Mouse (Mus musculus): Measurements from ENCODE around the gene Tmcc1. TPM values are rescaled to one million over a fixed set of nuclear protein-coding genes. Genes with fewer than 3 reads are reported as not detected.

Tmcc1 gene
- total and polyA plus RNA-seq, 3 experiments, result 9.1 to 30.6 TPM; not detected in 1

GRCm38 (mm10) chr6:116009426-116009825, 183.9 kb downstream of the Tmcc1 start:
- peak overlapping the region; percentile 27 to 34; a peak in 2 of 4 replicates for H3K4me3 ChIP-seq (ENCODE audit: control insufficient read depth in 1 of 2, insufficient read depth in 1 of 2, low read depth in 2 of 2, low read length in 2 of 2)
- peak overlapping the region; percentile 31; the same call in 1 of the 2 replicates for H3K9ac ChIP-seq (ENCODE audit: control insufficient read depth, low read depth, low read length, poor library complexity, severe bottlenecking)
- H3K36me3 ChIP-seq (ENCODE audit: control insufficient read depth in 1 of 2, insufficient read depth in 2 of 2, low read length in 2 of 2), result peaks cover 0 to 3% of the 10 kb centered on the region in 2 experiments; a peak in 2 of 4 replicates
- H3K27ac ChIP-seq (ENCODE audit: control insufficient read depth, low read depth, low read length), result no peak overlapping the region
- H3K9me3 ChIP-seq (replicated peaks; ENCODE audit: insufficient read depth, low read length), result no peaks in the 10 kb centered on the region
- TF ChIP-seq MAFK (IDR thresholded peaks at IDR 0.05; ENCODE audit: borderline replicate concordance, low read depth, low read length) (no peak), UBTF (IDR thresholded peaks at IDR 0.05; ENCODE audit: borderline replicate concordance, insufficient read depth, low read depth, low read length) (no peak), GATA1 (IDR thresholded peaks at IDR 0.05; ENCODE audit: low read depth, low read length) (no peak), NELFE (IDR thresholded peaks at IDR 0.05; ENCODE audit: low read depth, low read length) (no peak), ZKSCAN1 (IDR thresholded peaks at IDR 0.05; ENCODE audit: low read depth, low read length) (no peak), TCF12 (IDR thresholded peaks at IDR 0.05; ENCODE audit: low read depth, low read length) (no peak), BHLHE40 (IDR thresholded peaks at IDR 0.05; ENCODE audit: borderline replicate concordance, low read depth, low read length) (no peak), CHD1 (IDR thresholded peaks at IDR 0.05; ENCODE audit: low read depth, low read length) (no peak), MAZ (IDR thresholded peaks at IDR 0.05; ENCODE audit: low read depth, low read length) (no peak), MAX (IDR thresholded peaks at IDR 0.05; ENCODE audit: low read length) (no peak), NRF1 (IDR thresholded peaks at IDR 0.05; ENCODE audit: insufficient read depth, low read depth, low read length, poor library complexity, severe bottlenecking) (no peak), USF1 (IDR thresholded peaks at IDR 0.05; ENCODE audit: low read depth, low read length) (no peak), KAT2A (conservative IDR thresholded peaks at IDR 0.05; ENCODE audit: low read depth, low read length) (no peak), POLR2AphosphoS5 (IDR thresholded peaks at IDR 0.05; ENCODE audit: borderline replicate concordance, low read depth, low read length) (no peak), MEF2A (IDR thresholded peaks at IDR 0.05; ENCODE audit: extremely low read depth, insufficient replicate concordance, low read depth, low read length, poor library complexity, severe bottlenecking) (no peak)
- peak; percentile 68 for DNase-seq (ENCODE audit: low read depth, low spot score)
- H3K79me2 ChIP-seq (ENCODE audit: control insufficient read depth, insufficient read depth, low read length, poor library complexity), result no peaks in the 10 kb centered on the region
- 0 out of 4 replicates have a peak, but pooled peaks cover 0 to 10% of the 10 kb centered on the region in 2 experiments for H3K4me1 ChIP-seq (ENCODE audit: control insufficient read depth in 1 of 2, insufficient read depth in 2 of 2, low read length in 2 of 2)
- H3K27me3 ChIP-seq (ENCODE audit: control insufficient read depth in 1 of 2, insufficient read depth in 2 of 2, low read length in 2 of 2), result no peaks in the 10 kb centered on the region

- no peaks in the 10 kb centered on the region for H3K9me3 ChIP-seq (replicated peaks; ENCODE audit: insufficient read depth, low read length)
- DNase-seq (ENCODE audit: low read depth, low spot score), result peak; percentile 65
- H3K4me1 ChIP-seq (ENCODE audit: control insufficient read depth in 1 of 2, insufficient read depth in 2 of 2, low read length in 2 of 2), result 0 out of 4 replicates have a peak, but pooled peaks cover 0 to 4% of the 10 kb centered on the region in 2 experiments
- no peak overlapping the region for H3K9ac ChIP-seq (ENCODE audit: control insufficient read depth, low read depth, low read length, poor library complexity, severe bottlenecking)
- H3K36me3 ChIP-seq (ENCODE audit: control insufficient read depth in 1 of 2, insufficient read depth in 2 of 2, low read length in 2 of 2), result no peaks in the 10 kb centered on the region
- H3K27ac ChIP-seq (ENCODE audit: control insufficient read depth, low read depth, low read length), result no peak overlapping the region
- H3K4me3 ChIP-seq (ENCODE audit: control insufficient read depth in 1 of 2, insufficient read depth in 1 of 2, low read depth in 2 of 2, low read length in 2 of 2), result no peak overlapping the region
- TF ChIP-seq RAD21 (IDR thresholded peaks at IDR 0.05; ENCODE audit: low read depth, low read length) (peak; percentile 80), POLR2AphosphoS5 (IDR thresholded peaks at IDR 0.05; ENCODE audit: borderline replicate concordance, low read depth, low read length) (no peak), MAX (IDR thresholded peaks at IDR 0.05; ENCODE audit: low read length) (no peak), ZC3H11A (IDR thresholded peaks at IDR 0.05; ENCODE audit: low read depth, low read length) (peak; percentile 92), MAZ (IDR thresholded peaks at IDR 0.05; ENCODE audit: low read depth, low read length) (0 out of 2 replicates have a peak, but pooled peaks have one; percentile 39), SMC3 (IDR thresholded peaks at IDR 0.05; ENCODE audit: low read depth, low read length) (peak; percentile 98), ZKSCAN1 (IDR thresholded peaks at IDR 0.05; ENCODE audit: low read depth, low read length) (peak; percentile 92), SIN3A (IDR thresholded peaks at IDR 0.05; ENCODE audit: low read length) (0 out of 2 replicates have a peak, but pooled peaks have one; percentile 37), CTCF (IDR thresholded peaks at IDR 0.05 in 2 of 3, conservative IDR thresholded peaks at IDR 0.05 in 1 of 3; ENCODE audit: control insufficient read depth in 1 of 3, insufficient read depth in 1 of 3, low read depth in 2 of 3, low read length in 3 of 3, poor library complexity in 1 of 3, severe bottlenecking in 1 of 3) (peak; percentile 79 to 94 (median 90))
- no peaks in the 10 kb centered on the region for H3K27me3 ChIP-seq (ENCODE audit: control insufficient read depth in 1 of 2, insufficient read depth in 2 of 2, low read length in 2 of 2)
- H3K79me2 ChIP-seq (ENCODE audit: control insufficient read depth, insufficient read depth, low read length, poor library complexity), result no peaks in the 10 kb centered on the region
These were observed 185.6 kb downstream of the Tmcc1 start for GRCm38 (mm10) chr6:116007561-116008173.

Data from MEL (cell line).